ENCODE assay signal across 9 mouse cellular contexts in genomic region chr1:161999882-162000371, GRCm38 (mm10). TPM values are rescaled to one million over a fixed set of nuclear protein-coding genes. Genes with fewer than 3 reads are reported as not detected.
DNase-seq lines count a peak whose midpoint lies in the region; ATAC-seq lines count a peak whose summit lies in the region.
"Had no signal": no experiment of that assay in that cellular context is flagged by ENCODE, and none has a peak within 500 bp of the region (broad histone marks: within the 10 kb centered on the region; RNA-seq: fewer than 3 reads in every experiment).

No protein-coding gene starts in this region.

- peaks cover 36% of the 10 kb centered on the region for H3K4me1 ChIP-seq in hindbrain, embryonic 13.5 days (replicated peaks)

- no peaks in the 10 kb centered on the region for H3K27me3 ChIP-seq in hindbrain, embryonic 13.5 days

- peak; percentile 19 to 88 for DNase-seq in adrenal gland, adult (ENCODE audit: inconsistent age in 2 of 2, low spot score in 1 of 2)
- DNase-seq in adrenal gland, adult 8-10 months, result no peak
- peak; percentile 56 for DNase-seq in cerebellum, adult 8-10 months
- peak; percentile 73 to 90 for DNase-seq in layer of hippocampus, postnatal 14 days (ENCODE audit: low spot score in 2 of 2)
- peak; percentile 76 for DNase-seq in lung, postnatal 25 days (ENCODE audit: low spot score)
- peak; percentile 60 to 67 for DNase-seq in right cerebral cortex, adult 2 months (ENCODE audit: low spot score in 2 of 2)

- ATAC-seq in frontal cortex, adult (ENCODE audit: low TSS enrichment), result peak; percentile 76
- ATAC-seq in hindbrain, embryonic 13.5 days (ENCODE audit: low FRiP score), result peak; percentile 90

- 2% methylated on average over 4 of the region's 4 CpGs for WGBS in hindbrain, embryonic 13.5 days

- no peaks in the 10 kb centered on the region for H3K36me3 ChIP-seq in hindbrain, embryonic 13.5 days

- H3K27ac ChIP-seq in hindbrain, embryonic 13.5 days, result peak overlapping the region; percentile 75

- 0 out of 2 replicates have a peak overlapping the region, but pooled peaks have one; percentile 51 for H3K9ac ChIP-seq in hindbrain, embryonic 13.5 days

- peak overlapping the region; percentile 40 for H3K4me2 ChIP-seq in hindbrain, embryonic 13.5 days

- no peaks in the 10 kb centered on the region for H3K9me3 ChIP-seq in hindbrain, embryonic 13.5 days

- no peak overlapping the region for H3K4me3 ChIP-seq in hindbrain, embryonic 13.5 days

RNA-seq across cellular contexts. Expression of gene 4930558K02Rik, which starts 20.5 kb away (rescaled TPM):
- not detected for total RNA-seq in adrenal gland, adult 8-10 months (2022)
- polyA plus RNA-seq in hindbrain, embryonic 13.5 days (2015; fragmentation: Nextera tagmentation; extraction: Ambion mirVana), result not detected in 2 replicates
- not detected for total RNA-seq in layer of hippocampus, postnatal 14 days (2021)
- polyA plus RNA-seq: C2C12 had no signal

RNA-seq across cellular contexts. Expression of gene Pigc, which starts 30.9 kb away (rescaled TPM):
- 10 to 100 TPM; 15.1 to 24.7 (median 19.8) TPM for total RNA-seq in adrenal gland, adult 8-10 months (2022)
- polyA plus RNA-seq in hindbrain, embryonic 13.5 days (2015; fragmentation: Nextera tagmentation; extraction: Ambion mirVana), result 35.7 and 37.6 TPM in 2 replicates
- 10 to 100 TPM; 19.6 to 19.8 TPM for total RNA-seq in layer of hippocampus, postnatal 14 days (2021)
